ENCODE assay signal across 31 mouse cellular contexts in the genomic region with DNA sequence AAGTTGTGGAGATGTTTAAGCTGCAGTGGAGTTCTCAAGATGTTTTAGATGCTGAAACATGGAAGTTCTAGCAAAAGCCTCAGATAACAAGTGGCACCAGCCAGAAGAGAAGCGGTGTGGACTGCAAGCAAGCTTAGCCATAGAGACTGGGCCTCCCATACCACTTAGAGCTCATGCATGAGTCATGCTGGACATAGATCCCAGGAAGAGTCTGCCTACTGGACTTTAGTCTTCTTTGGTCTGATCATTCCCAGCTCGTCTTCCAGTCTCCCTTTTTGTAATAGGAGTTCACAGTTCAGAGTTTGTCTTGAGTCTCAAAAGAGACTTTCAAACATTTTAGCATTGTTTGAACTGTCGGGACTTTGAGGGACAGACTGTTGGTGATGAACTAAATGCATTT. TPM values are rescaled to one million over a fixed set of nuclear protein-coding genes. Genes with fewer than 3 reads are reported as not detected.
DNase-seq lines count a peak whose midpoint lies in the region; ATAC-seq and TF ChIP-seq lines count a peak whose summit lies in the region.
"Had no signal": no experiment of that assay in that cellular context is flagged by ENCODE, and none has a peak within 500 bp of the region (broad histone marks: within the 10 kb centered on the region; RNA-seq: fewer than 3 reads in every experiment).

No protein-coding gene starts in this region.

- peaks cover 3% of the 10 kb centered on the region; the same call in 1 of the 2 replicates for H3K79me2 ChIP-seq in liver, adult 2 months (ENCODE audit: control insufficient read depth, insufficient read depth, low read length)

- no peaks in the 10 kb centered on the region for H3K9me3 ChIP-seq in kidney, postnatal 0 days (replicated peaks; ENCODE audit: low read length)
- H3K9me3 ChIP-seq in kidney, embryonic 14.5 days (ENCODE audit: control insufficient read depth, low read length): no peaks in the 10 kb centered on the region
- H3K9me3 ChIP-seq in liver, embryonic 12.5 days (replicated peaks): no peaks in the 10 kb centered on the region
- H3K9me3 ChIP-seq: embryonic facial prominence, embryonic 10.5 days; embryonic facial prominence, embryonic 13.5 days; forebrain, embryonic 12.5 days; forebrain, embryonic 15.5 days; G1E; heart, embryonic 12.5 days; heart, embryonic 15.5 days; hindbrain, embryonic 10.5 days; hindbrain, embryonic 13.5 days had no signal

- H3K4me1 ChIP-seq in kidney, adult 2 months (ENCODE audit: control insufficient read depth, insufficient read depth, low read length): peaks cover 9% of the 10 kb centered on the region
- H3K4me1 ChIP-seq in kidney, postnatal 0 days (replicated peaks; ENCODE audit: insufficient read depth, low read length): peaks cover 7% of the 10 kb centered on the region; the same call in 1 of the 2 replicates
- H3K4me1 ChIP-seq in kidney, embryonic 14.5 days (ENCODE audit: control insufficient read depth, insufficient read depth, low read length): peaks cover 5% of the 10 kb centered on the region; the same call in 1 of the 2 replicates
- no peaks in the 10 kb centered on the region; the same call in 1 of the 2 replicates for H3K4me1 ChIP-seq in liver, adult 2 months (ENCODE audit: control insufficient read depth, insufficient read depth, low read length)
- peaks cover 4% of the 10 kb centered on the region; the same call in 1 of the 2 replicates for H3K4me1 ChIP-seq in liver, embryonic 12.5 days
- H3K4me1 ChIP-seq: embryonic facial prominence, embryonic 10.5 days; forebrain, embryonic 12.5 days; forebrain, embryonic 15.5 days; heart, embryonic 15.5 days; hindbrain, embryonic 10.5 days; hindbrain, embryonic 13.5 days had no signal

- no peak for TF ChIP-seq CTCF in kidney, adult 2 months (conservative IDR thresholded peaks at IDR 0.05; ENCODE audit: insufficient read depth, insufficient read length, low read depth, low read length)
- TF ChIP-seq CTCF in kidney, postnatal 0 days (IDR thresholded peaks at IDR 0.05; ENCODE audit: low read depth): no peak
- no peak for TF ChIP-seq CTCF in liver, adult 2 months (IDR thresholded peaks at IDR 0.05; ENCODE audit: low read depth, low read length)

- H3K27ac ChIP-seq in kidney, adult 2 months (ENCODE audit: insufficient read depth, low read depth, low read length): peak overlapping the region; percentile 8; the same call in 1 of the 2 replicates
- H3K27ac ChIP-seq in kidney, postnatal 0 days: no peak overlapping the region
- no peak overlapping the region for H3K27ac ChIP-seq in kidney, embryonic 14.5 days (ENCODE audit: low read depth, low read length)
- H3K27ac ChIP-seq in liver, adult 2 months (replicated peaks; ENCODE audit: insufficient read depth, low read depth, low read length): no peak overlapping the region
- no peak overlapping the region for H3K27ac ChIP-seq in liver, embryonic 12.5 days
- H3K27ac ChIP-seq: embryonic facial prominence, embryonic 10.5 days; embryonic facial prominence, embryonic 13.5 days; forebrain, embryonic 12.5 days; forebrain, embryonic 15.5 days; heart, embryonic 15.5 days; hindbrain, embryonic 10.5 days; hindbrain, embryonic 13.5 days had no signal

- H3K4me3 ChIP-seq in kidney, adult 2 months (ENCODE audit: insufficient read depth, low read depth, low read length): no peak overlapping the region
- H3K4me3 ChIP-seq in kidney, postnatal 0 days (replicated peaks; ENCODE audit: low read depth, low read length): no peak overlapping the region
- no peak overlapping the region for H3K4me3 ChIP-seq in kidney, embryonic 14.5 days (ENCODE audit: low read length)
- H3K4me3 ChIP-seq in liver, adult 2 months (ENCODE audit: insufficient read depth, low read depth, low read length): no peak overlapping the region
- H3K4me3 ChIP-seq in liver, embryonic 12.5 days: no peak overlapping the region
- H3K4me3 ChIP-seq: embryonic facial prominence, embryonic 10.5 days; embryonic facial prominence, embryonic 13.5 days; erythroblast, embryonic 14.5 days; forebrain, embryonic 12.5 days; forebrain, embryonic 15.5 days; heart, embryonic 12.5 days; heart, embryonic 15.5 days; hindbrain, embryonic 10.5 days; hindbrain, embryonic 13.5 days had no signal

- DNase-seq in kidney, adult 2 months: peak; percentile 53
- no peak for DNase-seq in kidney, postnatal 10 days
- DNase-seq in kidney, postnatal 0 days (ENCODE audit: low spot score): peak; percentile 27
- peak; percentile 44 for DNase-seq in liver, adult 2 months (ENCODE audit: extremely low read depth, low read depth, low spot score)
- peak; percentile 50 for DNase-seq in yolk sac, embryonic 10.5 days (ENCODE audit: low spot score)
- no peak for DNase-seq in left cerebral cortex, adult 18-20 months (ENCODE audit: low spot score in 2 of 2)
- DNase-seq: adrenal gland, postnatal 10 days; adrenal gland, postnatal 36 days; B cell, adult 2 months; cerebellum, adult 18-20 months; cerebellum, postnatal 10 days; cerebellum, postnatal 36 days; embryo, embryonic 11 days; gastrocnemius, postnatal 25 days; heart, adult 18-20 months; heart, postnatal 10 days; heart, postnatal 36 days had no signal

- 0 out of 2 replicates have a peak, but pooled peaks have one; percentile 61 for ATAC-seq in kidney, postnatal 0 days (replicated peaks; ENCODE audit: low FRiP score, low read depth)
- no peak for ATAC-seq in kidney, embryonic 14.5 days (ENCODE audit: low FRiP score, low TSS enrichment)
- ATAC-seq in liver, embryonic 12.5 days: no peak
- ATAC-seq: forebrain, embryonic 15.5 days; Patski had no signal

- no peak for TF ChIP-seq POLR2A in kidney, adult 2 months (IDR thresholded peaks at IDR 0.05; ENCODE audit: low read depth, low read length)
- no peak for TF ChIP-seq POLR2A in liver, adult 2 months (IDR thresholded peaks at IDR 0.05; ENCODE audit: extremely low read depth, insufficient read depth, low read length)

- no peaks in the 10 kb centered on the region for H3K36me3 ChIP-seq in kidney, adult 2 months (ENCODE audit: control insufficient read depth, insufficient read depth, low read length)
- no peaks in the 10 kb centered on the region for H3K36me3 ChIP-seq in kidney, postnatal 0 days (ENCODE audit: insufficient read depth, low read length)
- H3K36me3 ChIP-seq in kidney, embryonic 14.5 days (ENCODE audit: control insufficient read depth, insufficient read depth, low read length): no peaks in the 10 kb centered on the region
- no peaks in the 10 kb centered on the region for H3K36me3 ChIP-seq in liver, adult 2 months (ENCODE audit: control insufficient read depth, insufficient read depth, low read length)
- no peaks in the 10 kb centered on the region for H3K36me3 ChIP-seq in liver, embryonic 12.5 days
- H3K36me3 ChIP-seq: embryonic facial prominence, embryonic 10.5 days; embryonic facial prominence, embryonic 13.5 days; forebrain, embryonic 12.5 days; forebrain, embryonic 15.5 days; heart, embryonic 12.5 days; heart, embryonic 15.5 days; hindbrain, embryonic 10.5 days; hindbrain, embryonic 13.5 days had no signal

- 58% methylated on average over 3 of the region's 3 CpGs for WGBS in kidney, adult 2 months
- 83% methylated on average over 3 of the region's 3 CpGs for WGBS in kidney, postnatal 0 days
- 88% methylated on average over 3 of the region's 3 CpGs for WGBS in kidney, embryonic 14.5 days
- WGBS in liver, adult 2 months: 64% methylated on average over 3 of the region's 3 CpGs
- 72% methylated on average over 3 of the region's 3 CpGs for WGBS in liver, embryonic 12.5 days (ENCODE audit: insufficient replicate concordance)

- no peaks in the 10 kb centered on the region for H3K27me3 ChIP-seq in kidney, adult 2 months (replicated peaks; ENCODE audit: control insufficient read depth, insufficient read depth, low read length)
- H3K27me3 ChIP-seq in kidney, postnatal 0 days (ENCODE audit: insufficient read depth, low read length): no peaks in the 10 kb centered on the region
- no peaks in the 10 kb centered on the region for H3K27me3 ChIP-seq in kidney, embryonic 14.5 days (ENCODE audit: control insufficient read depth, insufficient read depth, low read length)
- no peaks in the 10 kb centered on the region for H3K27me3 ChIP-seq in liver, adult 2 months (ENCODE audit: control insufficient read depth, insufficient read depth, low read length)
- H3K27me3 ChIP-seq in liver, embryonic 12.5 days (replicated peaks): no peaks in the 10 kb centered on the region
- H3K27me3 ChIP-seq: CH12.LX; embryonic facial prominence, embryonic 13.5 days; forebrain, embryonic 12.5 days; forebrain, embryonic 15.5 days; heart, embryonic 12.5 days; heart, embryonic 15.5 days; hindbrain, embryonic 13.5 days; Patski had no signal

- H3K9ac ChIP-seq in kidney, postnatal 0 days (ENCODE audit: low read depth, low read length): no peak overlapping the region
- H3K9ac ChIP-seq in kidney, embryonic 14.5 days (ENCODE audit: low read depth, low read length): no peak overlapping the region
- no peak overlapping the region for H3K9ac ChIP-seq in liver, adult 2 months (ENCODE audit: low read depth, low read length)
- no peak overlapping the region for H3K9ac ChIP-seq in liver, embryonic 12.5 days
- H3K9ac ChIP-seq: embryonic facial prominence, embryonic 13.5 days; forebrain, embryonic 12.5 days; forebrain, embryonic 15.5 days; heart, embryonic 12.5 days; heart, embryonic 15.5 days; hindbrain, embryonic 13.5 days had no signal

- no peak overlapping the region for H3K4me2 ChIP-seq in kidney, postnatal 0 days (ENCODE audit: low read length)
- no peak overlapping the region for H3K4me2 ChIP-seq in kidney, embryonic 14.5 days (replicated peaks; ENCODE audit: low read depth, low read length)
- H3K4me2 ChIP-seq in liver, embryonic 12.5 days: no peak overlapping the region
- H3K4me2 ChIP-seq: embryonic facial prominence, embryonic 13.5 days; forebrain, embryonic 12.5 days; forebrain, embryonic 15.5 days; heart, embryonic 12.5 days; heart, embryonic 15.5 days; hindbrain, embryonic 13.5 days had no signal

RNA-seq across cellular contexts. Expression of a gene that starts 29.5 kb away (rescaled TPM):
- polyA plus RNA-seq in kidney, adult 2 months (2012; rRNA removed): 16.9 and 21.3 TPM in 2 replicates
- 94.5 and 96.1 TPM in 2 replicates for polyA plus RNA-seq in kidney, postnatal 0 days (2015; fragmentation: Nextera tagmentation; extraction: Ambion mirVana)
- 102 and 115 TPM in 2 replicates for polyA plus RNA-seq in kidney, embryonic 14.5 days (2014; fragmentation: Nextera tagmentation; extraction: Ambion mirVana)
- 68.2 and 68.3 TPM in 2 replicates for total RNA-seq in liver, adult 2 months (2014; rRNA removed)
- 17.2 and 17.9 TPM in 2 replicates for polyA plus RNA-seq in liver, adult 2 months (2012; rRNA removed)
- polyA plus RNA-seq in liver, embryonic 12.5 days (2016; fragmentation: Nextera tagmentation; extraction: Ambion mirVana): 51.9 and 53.0 TPM in 2 replicates
- 10 to 100 TPM; 83.2 to 85.1 TPM for total RNA-seq in left cerebral cortex, adult 18-20 months (2021)

Comparison
In these comparisons a context has a peak if more than half of its experiments do, and no peak if none do; other contexts are left out.
1. DNase-seq: peak in kidney, adult 2 months (single experiment), kidney, postnatal 0 days (single experiment), liver, adult 2 months (single experiment) and yolk sac, embryonic 10.5 days (single experiment); none in kidney, postnatal 10 days (single experiment) and left cerebral cortex, adult 18-20 months (0 of 2).